Mouse (Mus musculus) ES-E14 (cell line): ENCODE results near the gene Phf10. TPM values are rescaled to one million over a fixed set of nuclear protein-coding genes. Genes with fewer than 3 reads are reported as not detected.
A peak's percentile ranks its signal among the peaks of the same experiment; 100 is the strongest.
"Not testable (repeated sequence)": the region's sequence is repeated elsewhere in the genome, so short reads cannot be mapped to it uniquely, and the experiment has no call there.

Experiments
- DNase-seq: peaks from one replicate; pipeline ENCODE4 v3.0.0-alpha.2; 2013; ENCODE audit warnings: low read depth, low spot score
- H3K27ac ChIP-seq: 2 replicates; pipeline ENCODE4 v1.5.1; 2012; ENCODE audit warnings: low read depth, mild to moderate bottlenecking, low read length, moderate library complexity, mixed read lengths; ENCODE audit not compliant: poor library complexity, insufficient read depth, severe bottlenecking
- H3K36me3 ChIP-seq: 2 replicates; pipeline ENCODE4 v1.6.1; 2012; ENCODE audit warnings: mild to moderate bottlenecking, low read length, moderate library complexity, mixed read lengths; ENCODE audit not compliant: control insufficient read depth, poor library complexity, insufficient read depth, severe bottlenecking
- H3K4me1 ChIP-seq, 2 experiments: fragments of 150-350 bp in 1 of 2; sonication (generic) in 1 of 2; 2 replicates each; pipeline ENCODE4 v1.6.1; 2012; ENCODE audit warnings: low read length in 2 of 2, mild to moderate bottlenecking in 1 of 2, mixed read lengths in 1 of 2; ENCODE audit not compliant: control insufficient read depth in 2 of 2, insufficient read depth in 2 of 2, poor library complexity in 1 of 2
- H3K4me3 ChIP-seq, 2 experiments: fragments of 150-350 bp in 1 of 2; sonication (generic) in 1 of 2; 2 replicates each; pipeline ENCODE4 v1.5.1; 2012; ENCODE audit warnings: low read length in 2 of 2, low read depth in 1 of 2, mild to moderate bottlenecking in 1 of 2, mixed read lengths in 1 of 2; ENCODE audit not compliant: insufficient read depth in 1 of 2, poor library complexity in 1 of 2, severe bottlenecking in 1 of 2
- H3K9ac ChIP-seq: 2 replicates; pipeline ENCODE4 v1.6.1; 2012; ENCODE audit warnings: low read depth, mild to moderate bottlenecking, low read length, mixed read lengths; ENCODE audit not compliant: poor library complexity, insufficient read depth, severe bottlenecking
- H3K9me3 ChIP-seq: fragments of 150-350 bp; sonication (generic); 2 replicates; pipeline ENCODE4 v1.6.1; 2012; ENCODE audit warnings: low read depth, mild to moderate bottlenecking, low read length; ENCODE audit not compliant: control insufficient read depth, insufficient read depth
- CHD2 ChIP-seq: IDR thresholded peaks from 2 replicates; pipeline ENCODE4 v1.6.1; 2014; ENCODE audit warnings: mild to moderate bottlenecking, low read depth, low read length, inconsistent platforms
- HCFC1 ChIP-seq: IDR thresholded peaks from 2 replicates; pipeline ENCODE4 v1.6.1; 2012; ENCODE audit warnings: low read length, inconsistent platforms, borderline replicate concordance; ENCODE audit not compliant: insufficient read depth
- MAFK ChIP-seq: IDR thresholded peaks from 2 replicates; pipeline ENCODE4 v1.6.1; 2014; ENCODE audit warnings: mild to moderate bottlenecking, low read depth, low read length, inconsistent platforms; ENCODE audit not compliant: insufficient read depth
- ZC3H11A ChIP-seq: IDR thresholded peaks from 2 replicates; pipeline ENCODE4 v1.6.1; 2012; ENCODE audit warnings: low read depth, mild to moderate bottlenecking, inconsistent platforms, low read length, borderline replicate concordance
- ZNF384 ChIP-seq: IDR thresholded peaks from 2 replicates; pipeline ENCODE4 v1.6.1; 2012; ENCODE audit warnings: low read depth, low read length, inconsistent platforms
- in situ Hi-C, 2 experiments: fragments of 600-800 bp; cut with MboI; formaldehyde crosslinking; loops; one replicate each; pipeline ENCODE4 v1.15.1; 2025; ENCODE audit warnings: low sequenced_read_pairs in 2 of 2, inconsistent platforms in 1 of 2; ENCODE audit not compliant: unreplicated experiment in 2 of 2
- total RNA-seq: library from RNA; depleted of rRNA; stranded (reverse); fragments of 300-350 nt; gene quantifications from 2 replicates; pipeline ENCODE4 v1.2.3, GENCODE M21; 2012

Phf10 gene
- total RNA-seq, 1 experiment: 65.6 TPM

DNA sequence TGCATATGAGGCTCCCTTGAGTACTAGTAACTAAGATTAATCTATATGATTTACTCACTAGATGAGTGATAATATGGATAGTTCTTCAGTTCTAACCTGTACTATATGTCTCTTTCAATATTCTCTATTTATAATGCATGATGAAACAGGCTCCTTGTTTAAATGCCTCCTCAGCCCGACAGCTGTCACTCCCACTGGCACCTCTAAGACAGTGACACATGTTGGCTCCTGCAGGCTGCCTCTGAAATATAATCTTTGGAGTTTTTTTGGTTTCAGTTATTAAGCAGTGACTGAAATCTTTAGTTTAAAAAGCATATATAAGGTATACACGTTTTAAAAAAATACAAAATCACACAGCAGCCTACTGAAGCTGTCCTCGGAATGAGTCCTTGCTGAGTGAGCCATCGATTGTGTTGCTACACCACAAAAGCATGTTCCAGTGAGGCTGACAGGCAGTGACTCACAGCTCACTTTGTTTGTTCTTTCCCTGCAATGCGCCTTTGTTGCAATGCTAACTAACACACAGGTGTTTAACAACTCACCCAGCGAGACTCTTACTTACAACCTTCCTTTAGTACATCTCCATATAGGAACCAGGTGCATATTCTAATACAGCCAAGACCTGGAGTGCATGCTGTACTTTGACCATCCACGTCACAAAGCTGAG lies 11.8 kb downstream of the Phf10 start:
- H3K36me3 ChIP-seq: peaks cover 16% of the 10 kb centered on the region

DNA sequence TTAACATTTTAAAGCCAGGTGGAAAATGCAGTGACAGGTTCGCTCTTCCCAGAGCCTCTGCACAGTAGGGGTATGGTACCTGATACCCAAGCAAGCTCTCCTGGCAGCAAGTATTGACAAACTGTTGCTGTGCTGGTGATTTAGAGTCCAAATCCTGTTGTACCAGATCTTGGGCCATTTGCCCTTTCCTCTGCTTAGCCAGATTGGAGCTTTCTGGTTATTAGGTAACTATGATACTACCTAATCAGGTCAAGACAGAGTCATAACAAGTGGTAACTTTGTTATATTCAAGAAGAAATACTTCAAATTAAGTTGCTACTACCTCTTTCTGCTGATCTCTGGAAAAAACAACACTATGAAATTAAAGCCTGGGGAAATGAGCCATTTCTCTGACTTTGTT lies 16.5 kb downstream of the Phf10 start:
- Histone ChIP-seq H3K27ac (no peak overlapping the region), H3K36me3 (peaks cover 1% of the 10 kb centered on the region), H3K4me3 (no peak overlapping the region), H3K9ac (no peak overlapping the region), H3K9me3 (no peaks in the 10 kb centered on the region), H3K4me1 (peaks cover 3 to 4% of the 10 kb centered on the region in 2 experiments; a peak in 3 of 4 replicates)
- DNase-seq: no peak
- in situ Hi-C loops: no loop called here
- TF ChIP-seq ZNF384 (no peak), MAFK (no peak), CHD2 (no peak), HCFC1 (no peak), ZC3H11A (no peak)

More for the DNA sequence above, 11.8 kb downstream of the Phf10 start:
- Histone ChIP-seq H3K9ac (no peak overlapping the region), H3K9me3 (no peaks in the 10 kb centered on the region), H3K4me3 (no peak overlapping the region), H3K4me1 (peaks cover 2 to 3% of the 10 kb centered on the region in 2 experiments; a peak in 2 of 4 replicates), H3K27ac (no peak overlapping the region)
- TF ChIP-seq MAFK: no peak
- TF ChIP-seq ZC3H11A: no peak
- TF ChIP-seq CHD2: no peak
- no peak for TF ChIP-seq HCFC1
- DNase-seq: no peak
- in situ Hi-C loops: no loop called here

DNA sequence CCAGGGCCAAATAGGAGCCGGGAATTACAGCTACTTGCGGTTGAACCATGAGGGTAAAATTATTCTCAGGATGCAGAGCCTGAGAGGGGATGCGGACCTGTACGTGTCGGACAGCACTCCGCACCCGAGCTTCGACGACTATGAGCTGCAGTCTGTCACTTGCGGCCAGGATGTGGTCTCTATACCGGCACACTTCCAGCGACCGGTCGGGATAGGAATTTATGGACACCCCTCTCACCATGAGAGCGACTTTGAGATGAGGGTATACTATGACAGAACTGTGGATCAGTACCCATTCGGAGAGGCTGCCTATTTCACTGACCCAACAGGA lies 17.4 kb downstream of the Phf10 start:
- Histone ChIP-seq H3K9me3 (no peaks in the 10 kb centered on the region), H3K9ac (peak overlapping the region; percentile 82), H3K4me3 (peak overlapping the region; percentile 68 to 81), H3K27ac (no peak overlapping the region), H3K36me3 (peaks cover 1% of the 10 kb centered on the region), H3K4me1 (peaks cover 3 to 4% of the 10 kb centered on the region in 2 experiments; a peak in 3 of 4 replicates)
- TF ChIP-seq ZC3H11A (no peak), ZNF384 (no peak), MAFK (no peak), HCFC1 (no peak), CHD2 (no peak)
- no peak for DNase-seq
- in situ Hi-C loops: no loop called here

DNA sequence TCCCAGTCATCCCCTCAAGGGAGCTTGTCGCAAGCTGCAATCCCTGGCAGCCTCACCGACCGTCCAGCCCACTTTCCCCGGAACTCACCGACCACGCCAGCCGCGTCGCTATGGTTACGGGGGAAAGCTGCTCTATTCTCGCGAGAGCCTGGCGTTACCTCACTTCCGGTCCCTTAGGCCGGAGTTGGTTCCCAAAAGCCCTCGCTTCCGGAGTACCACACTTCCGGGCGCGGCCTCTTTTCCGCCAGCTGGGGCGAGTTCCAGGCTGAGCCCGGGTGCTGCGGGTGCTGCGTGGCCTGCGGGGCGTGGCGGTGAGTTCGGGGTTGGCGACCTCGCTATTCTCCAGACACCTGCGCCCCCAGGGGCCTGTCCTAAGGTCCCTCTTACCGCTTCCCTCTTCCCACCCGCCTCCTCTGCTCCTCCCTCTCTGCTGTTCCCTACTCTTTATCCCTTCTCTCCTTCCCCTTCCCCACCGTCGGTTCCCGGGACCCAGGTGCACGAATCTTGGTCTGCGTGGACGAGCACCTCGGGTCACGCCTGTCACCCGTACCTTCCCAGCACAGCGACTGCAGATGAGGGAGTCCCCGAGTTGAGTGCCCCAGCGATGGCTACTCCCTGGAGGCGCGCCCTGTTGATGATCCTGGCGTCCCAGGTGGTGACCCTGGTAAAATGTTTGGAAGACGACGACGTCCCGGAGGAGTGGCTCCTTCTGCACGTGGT lies 17.9 kb downstream of the Phf10 start, which contains the start of the genes Wdr27 and 1600012H06Rik:
Wdr27 (minus strand) TSS at position 150 of the 720 bp plus-strand sequence.
1600012H06Rik (plus strand) TSS at position 176 of the 720 bp plus-strand sequence.
- in situ Hi-C loops: no loop called here
- peak within 1 kb of the TSS; percentile 54; the same call in 1 of the 2 replicates for H3K27ac ChIP-seq

DNA sequence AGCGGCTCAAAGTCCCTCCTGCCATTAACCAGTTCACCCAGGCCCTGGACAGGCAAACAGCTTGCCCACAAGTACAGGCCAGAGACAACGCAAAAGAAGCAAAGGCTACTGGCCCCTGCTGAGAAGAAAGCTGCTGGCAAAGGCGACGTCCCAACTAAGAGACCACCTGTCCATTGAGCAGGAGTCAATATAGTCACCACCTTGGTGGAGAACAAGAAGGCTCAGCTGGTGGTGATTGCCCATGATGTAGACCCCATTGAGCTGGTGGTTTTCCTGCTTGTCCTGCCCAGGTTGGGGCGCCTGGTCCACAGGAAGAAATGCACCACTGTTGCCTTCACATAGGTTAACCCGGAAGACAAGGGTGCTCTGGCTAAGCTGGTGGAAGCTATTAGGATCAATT lies 18.9 kb downstream of the Phf10 start:
- DNase-seq, in situ Hi-C loops, H3K4me1 ChIP-seq, H3K27ac ChIP-seq, H3K9me3 ChIP-seq, H3K36me3 ChIP-seq: not testable (repeated sequence)
- peak overlapping the region; percentile 72 to 87; a peak in 2 of 4 replicates for H3K4me3 ChIP-seq
- H3K9ac ChIP-seq: 0 out of 2 replicates have a peak overlapping the region, but pooled peaks have one; percentile 24

More for the DNA sequence above, 17.9 kb downstream of the Phf10 start, which contains the start of the genes Wdr27 and 1600012H06Rik:
- no peaks in the 10 kb centered on the region for H3K9me3 ChIP-seq
- peak; percentile 80 for TF ChIP-seq HCFC1
- TF ChIP-seq CHD2: peak; percentile 100
- no peak for TF ChIP-seq MAFK
- peaks cover 1% of the 10 kb centered on the region; the same call in 1 of the 2 replicates for H3K36me3 ChIP-seq
- H3K4me1 ChIP-seq: peaks cover 2 to 4% of the 10 kb centered on the region in 2 experiments; a peak in 3 of 4 replicates
- peak; percentile 99 for DNase-seq
- peak within 1 kb of the TSS; percentile 88 for H3K9ac ChIP-seq
- peak within 1 kb of the TSS; percentile 72 to 87 for H3K4me3 ChIP-seq
